Mouse (Mus musculus): Measurements from ENCODE around the gene BC107364.
"Not testable (repeated sequence)": the region's sequence is repeated elsewhere in the genome, so short reads cannot be mapped to it uniquely, and the experiment has no call there.

Gene BC107364

DNA sequence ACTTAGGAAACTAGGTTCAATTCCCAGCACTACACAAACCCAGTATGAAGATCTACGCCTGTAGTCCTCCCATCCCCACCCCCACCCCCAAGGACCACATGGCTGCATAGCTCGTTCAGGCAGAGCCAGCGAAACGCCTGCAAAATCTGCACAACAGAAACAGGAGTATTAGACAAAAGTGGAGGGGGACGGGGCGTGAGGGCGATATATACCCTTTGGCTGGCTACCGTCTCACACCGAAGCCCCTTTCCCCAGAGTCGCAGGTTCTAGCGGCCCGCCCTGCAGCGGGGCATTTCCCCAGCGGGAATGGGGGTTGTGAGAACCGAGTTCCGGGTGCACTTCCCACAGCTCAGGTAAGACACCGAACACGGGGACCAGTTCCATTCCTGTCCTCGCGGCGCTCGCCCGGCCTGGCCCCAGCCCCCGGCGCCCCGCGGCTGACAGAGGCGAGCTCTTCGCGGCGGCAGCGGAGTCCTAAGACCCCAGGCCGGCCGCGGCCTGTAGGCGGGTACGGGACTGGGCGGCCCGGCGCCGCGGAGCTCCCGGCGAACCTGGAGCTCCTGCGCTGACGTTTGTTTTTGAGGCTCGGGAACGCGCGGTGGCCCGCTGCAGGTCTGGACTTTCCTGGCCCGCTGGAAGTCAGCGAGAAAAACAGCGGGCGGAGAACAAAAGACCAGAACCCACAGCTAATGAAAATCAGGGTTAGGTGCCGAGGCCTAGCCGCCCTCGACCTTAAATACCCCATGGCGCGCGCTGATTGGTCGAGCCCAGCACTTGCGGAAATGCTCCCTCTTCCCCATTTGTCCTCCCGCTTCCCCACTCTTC lies 37.8 kb downstream of the BC107364 start:
- peak; percentile 74 to 87 for DNase-seq (ENCODE audit: low spot score in 2 of 2)

DNA sequence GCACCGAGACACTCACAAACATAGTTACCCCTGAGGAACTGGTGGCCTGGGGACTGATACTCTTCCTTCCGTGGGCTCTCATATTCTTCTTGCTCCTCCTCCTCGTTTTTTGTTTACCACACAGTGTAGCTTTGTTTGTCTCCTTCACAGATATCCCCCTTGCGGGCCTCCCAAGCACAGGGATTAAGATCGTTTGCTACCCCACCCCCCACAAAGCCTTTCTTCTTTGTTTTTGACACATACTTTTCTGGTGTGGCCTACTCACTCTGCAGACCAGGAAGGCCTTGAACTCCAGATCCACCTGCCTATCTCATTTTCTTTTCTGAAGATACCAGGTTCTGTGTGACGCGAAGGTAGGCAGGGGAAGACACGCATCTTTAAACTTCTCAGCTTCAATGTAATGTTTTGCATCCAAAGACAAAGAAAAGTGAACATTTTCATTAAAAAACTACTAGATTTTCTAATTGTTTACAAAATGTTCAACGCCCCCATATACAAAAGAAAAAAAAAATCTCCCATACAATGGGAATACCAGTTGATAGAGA lies 38.5 kb downstream of the BC107364 start:
- DNase-seq (ENCODE audit: low spot score in 2 of 2): no peak

DNA sequence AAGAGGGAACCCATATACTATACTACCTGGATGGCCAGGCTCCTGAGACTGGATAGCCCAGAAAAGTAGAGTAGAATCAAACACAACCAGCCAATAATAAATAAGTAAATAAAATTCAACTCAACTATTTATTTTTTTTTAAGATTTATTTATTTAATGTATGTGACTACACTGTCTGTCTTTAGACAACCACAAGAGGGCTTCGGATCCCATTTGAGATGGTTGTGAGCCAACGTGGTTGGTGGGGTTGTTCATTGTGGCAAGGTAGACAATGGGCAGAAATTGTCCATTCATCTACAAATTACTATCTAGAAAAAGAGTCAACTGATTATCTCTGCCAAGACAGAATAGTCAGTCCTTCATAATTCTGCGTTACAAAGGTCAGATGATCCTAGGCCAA lies 40.3 kb downstream of the BC107364 start:
- DNase-seq (ENCODE audit: low spot score in 2 of 2): no peak

DNA sequence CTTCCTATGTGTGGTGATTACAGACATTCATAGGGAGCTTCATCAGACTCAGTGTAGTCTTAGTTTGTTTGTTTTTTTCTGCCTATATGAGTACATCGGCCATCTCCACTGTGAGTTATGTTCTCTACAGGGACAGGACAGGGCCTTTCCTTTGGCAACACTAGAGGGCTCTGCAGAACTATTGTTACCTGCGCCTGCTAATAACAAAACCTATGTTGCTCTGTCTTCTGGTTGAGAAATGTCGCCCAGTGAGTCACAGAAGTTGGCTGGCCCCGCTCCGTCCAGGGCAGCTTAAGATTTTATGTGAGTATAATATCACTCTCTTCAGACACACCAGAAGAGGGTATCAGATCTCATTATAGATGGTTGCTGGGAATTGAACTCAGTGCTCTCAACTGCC lies 41.1 kb downstream of the BC107364 start:
- no peak for DNase-seq (ENCODE audit: low spot score in 2 of 2)

DNA sequence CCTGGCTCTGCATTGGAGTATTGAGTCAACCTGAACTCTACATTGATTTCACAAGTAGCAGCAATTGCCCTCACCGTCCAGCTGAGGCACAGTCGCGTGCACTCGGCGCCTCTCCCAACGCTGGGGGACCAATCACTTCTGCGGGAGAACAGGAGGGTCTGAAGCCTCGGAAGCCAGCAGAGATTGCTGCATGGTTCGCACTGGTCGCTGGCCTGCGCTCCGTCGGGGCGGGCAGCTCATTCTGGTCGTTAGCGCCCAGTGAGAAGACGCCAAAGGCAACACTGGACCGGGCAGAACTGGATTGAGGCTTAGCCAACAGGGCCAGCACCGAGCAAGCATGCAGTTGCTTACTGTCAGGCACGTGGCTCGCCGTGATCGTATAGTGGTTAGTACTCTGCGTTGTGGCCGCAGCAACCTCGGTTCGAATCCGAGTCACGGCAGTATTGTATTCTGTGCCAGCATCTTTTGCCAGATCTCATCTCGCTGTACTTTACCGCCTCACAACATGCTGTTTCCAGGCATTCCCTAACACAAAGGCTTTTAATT lies 42.3 kb downstream of the BC107364 start:
- no peak for DNase-seq (ENCODE audit: low spot score in 2 of 2)

DNA sequence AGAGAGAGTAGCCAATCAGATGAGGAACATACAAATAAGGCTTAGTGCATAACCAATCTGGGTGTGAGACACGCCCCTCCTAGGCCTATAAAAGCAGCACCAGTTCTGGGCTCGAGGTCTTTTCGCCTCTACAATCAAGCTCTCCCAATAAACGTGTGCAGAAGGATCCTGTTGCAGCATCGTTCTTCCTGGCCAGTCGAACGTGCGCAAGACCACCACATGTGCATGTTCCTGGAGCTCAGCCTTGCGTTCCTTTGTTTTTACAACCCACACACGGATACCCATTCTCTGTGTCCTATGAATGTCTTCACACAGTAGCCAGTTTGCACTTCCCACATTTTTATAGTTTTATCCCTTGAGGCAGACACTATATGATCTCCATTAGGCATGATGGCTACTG lies 44.0 kb downstream of the BC107364 start:
- not testable (repeated sequence) for DNase-seq (ENCODE audit: low spot score in 2 of 2)

DNA sequence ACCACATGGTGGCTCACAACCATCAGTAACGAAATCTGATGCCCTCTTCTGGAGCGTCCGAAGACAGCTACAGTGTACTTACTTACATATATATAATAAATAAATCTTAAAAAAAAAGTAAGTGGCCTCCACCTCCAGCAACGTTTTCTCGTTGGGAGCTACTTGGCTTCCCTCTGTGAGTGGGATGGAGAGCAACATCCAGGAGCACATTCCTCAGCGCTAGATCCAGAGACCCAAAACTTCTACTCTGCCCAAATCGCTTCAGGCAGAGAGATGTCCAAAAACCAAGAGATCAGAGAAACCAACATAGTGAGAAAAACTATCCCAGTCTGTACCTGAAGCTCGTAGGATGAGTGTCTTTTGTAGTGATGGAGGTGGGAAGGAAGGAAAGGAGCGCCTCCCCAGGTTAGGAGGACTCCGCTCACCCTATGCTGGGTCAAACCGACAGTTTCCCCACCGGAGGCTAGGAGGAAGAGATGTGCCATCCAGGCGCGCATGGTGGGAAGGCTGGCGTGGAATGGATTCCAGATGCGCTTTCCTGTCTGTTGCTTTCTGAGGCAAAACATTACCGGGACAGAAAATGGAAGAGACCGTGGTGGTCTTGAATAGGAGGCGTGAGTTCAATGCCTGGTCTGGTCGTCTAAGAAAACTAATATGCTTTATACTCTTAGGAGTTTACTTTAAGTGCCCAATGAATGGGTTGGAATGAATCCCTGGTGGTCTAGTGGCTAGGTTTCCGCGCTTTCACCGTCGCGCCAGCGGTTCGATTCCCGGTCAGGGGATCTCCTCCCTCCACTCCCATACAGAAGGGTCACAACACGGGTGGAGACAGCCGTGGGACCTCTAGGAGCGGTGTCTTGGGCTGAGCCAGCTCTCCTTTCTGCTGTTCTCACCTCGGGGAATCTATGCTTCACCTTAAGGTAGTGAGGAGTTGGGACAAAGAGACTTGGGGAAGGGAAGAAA lies 46.3 kb downstream of the BC107364 start:
- no peak for DNase-seq (ENCODE audit: low spot score in 2 of 2)

DNA sequence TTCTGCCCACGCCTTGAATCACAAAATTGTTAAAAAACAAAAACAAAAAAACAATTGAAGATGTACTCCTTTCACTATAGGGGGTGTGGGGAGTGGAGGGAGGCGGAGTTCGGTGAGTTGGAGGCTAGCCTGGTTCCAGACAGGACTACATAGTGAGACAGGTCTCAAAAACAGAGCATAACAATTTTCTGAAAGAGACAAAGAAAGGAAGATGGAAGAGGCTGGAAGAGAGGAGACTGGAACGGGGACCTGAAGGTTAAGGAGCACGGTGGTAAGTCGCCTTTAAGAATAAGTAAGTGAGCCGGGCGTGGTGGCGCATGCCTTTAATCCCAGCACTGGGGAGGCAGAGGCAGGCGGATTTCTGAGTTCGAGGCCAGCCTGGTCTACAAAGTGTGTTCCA lies 47.1 kb downstream of the BC107364 start:
- no peak for DNase-seq (ENCODE audit: low spot score in 2 of 2)

DNA sequence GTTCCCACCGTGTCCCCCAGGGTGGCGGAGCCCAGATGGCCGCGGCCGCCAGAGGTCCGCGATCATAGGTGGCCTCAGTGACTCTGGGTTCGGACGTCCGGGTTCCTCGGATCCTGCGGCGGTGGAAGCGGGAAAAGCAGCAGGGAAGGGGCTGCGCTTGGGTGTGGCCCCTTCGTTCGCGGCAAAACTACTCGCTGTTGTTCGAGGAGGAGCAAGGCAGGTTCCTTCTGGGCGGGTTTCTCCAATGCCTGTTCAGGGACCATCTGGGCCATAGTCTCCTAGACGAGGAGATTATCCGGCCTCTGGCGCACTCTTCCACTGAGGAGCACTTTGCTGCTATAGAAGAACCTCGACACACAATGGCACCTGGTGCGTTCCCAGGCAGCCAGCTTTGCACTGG lies 47.7 kb downstream of the BC107364 start:
- DNase-seq (ENCODE audit: low spot score in 2 of 2): no peak

DNA sequence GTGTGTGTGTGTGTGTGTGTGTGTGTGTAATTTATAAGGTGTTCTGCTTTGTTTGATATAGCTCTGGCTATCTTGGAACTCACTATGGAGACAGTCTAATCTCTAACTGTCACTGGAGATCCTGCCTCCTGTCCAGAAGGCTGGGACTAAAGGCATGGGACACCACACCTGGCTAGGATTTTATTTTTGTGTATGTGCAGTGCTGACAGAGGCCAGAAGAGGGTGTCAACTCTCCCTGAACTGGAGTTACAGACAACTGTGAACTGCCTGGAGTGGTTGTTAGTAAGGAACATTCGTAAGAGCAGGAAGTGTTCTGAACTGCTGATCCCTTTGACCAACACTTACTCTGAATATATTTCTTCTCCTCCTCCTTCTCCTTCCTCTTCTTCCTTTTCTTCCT lies 49.1 kb downstream of the BC107364 start:
- peak in 1 of 2 experiments; percentile 10 for DNase-seq (ENCODE audit: low spot score in 2 of 2)

DNA sequence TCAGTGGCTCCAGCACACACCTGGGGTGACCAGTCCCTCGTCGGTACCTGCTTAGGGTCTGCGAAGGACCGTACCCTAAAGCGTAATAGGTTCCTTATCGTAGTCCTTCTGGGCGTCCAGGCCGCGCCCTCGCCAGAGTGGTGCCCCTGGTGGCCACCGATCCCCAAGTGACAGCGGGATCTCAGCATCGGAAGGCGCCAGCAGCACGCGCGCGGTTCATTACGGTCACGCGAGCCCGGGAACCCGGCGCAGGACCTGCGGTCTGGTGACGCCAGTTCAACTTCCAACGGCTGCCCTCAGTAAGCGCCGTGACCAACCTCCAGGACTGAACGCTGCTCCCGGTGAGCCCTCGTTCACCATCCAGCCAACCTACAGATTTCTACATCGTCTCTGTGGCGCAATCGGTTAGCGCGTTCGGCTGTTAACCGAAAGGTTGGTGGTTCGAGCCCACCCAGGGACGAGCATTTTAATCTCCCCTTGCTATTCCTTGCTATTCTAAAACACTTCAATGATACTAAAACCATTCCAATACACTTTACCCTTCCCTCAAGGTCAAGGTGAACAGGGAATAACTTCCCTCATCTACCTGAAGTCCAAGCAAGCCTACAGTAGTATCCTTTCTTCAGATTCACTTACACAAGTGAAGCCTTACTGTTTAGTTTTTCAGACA lies 50.1 kb downstream of the BC107364 start:
- DNase-seq (ENCODE audit: low spot score in 2 of 2): peak in 1 of 2 experiments; percentile 13

DNA sequence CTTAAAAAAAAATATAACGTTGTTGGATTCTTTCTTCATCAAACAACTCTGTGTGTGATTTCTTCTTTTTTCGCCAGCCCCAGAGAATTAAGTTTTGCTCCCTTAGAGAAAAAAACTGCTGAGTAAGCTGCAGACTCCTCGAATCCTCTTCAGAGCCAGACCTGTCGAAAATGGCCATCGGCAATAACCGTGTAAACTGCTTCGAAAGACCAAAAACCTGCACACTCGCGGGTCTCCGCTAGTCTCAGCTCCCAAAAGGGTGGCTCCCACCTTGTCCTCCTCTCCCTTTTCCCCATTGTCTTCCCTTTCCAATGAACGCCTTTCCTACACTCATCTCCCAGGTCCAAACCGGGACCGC lies 50.7 kb downstream of the BC107364 start:
- no peak for DNase-seq (ENCODE audit: low spot score in 2 of 2)

DNA sequence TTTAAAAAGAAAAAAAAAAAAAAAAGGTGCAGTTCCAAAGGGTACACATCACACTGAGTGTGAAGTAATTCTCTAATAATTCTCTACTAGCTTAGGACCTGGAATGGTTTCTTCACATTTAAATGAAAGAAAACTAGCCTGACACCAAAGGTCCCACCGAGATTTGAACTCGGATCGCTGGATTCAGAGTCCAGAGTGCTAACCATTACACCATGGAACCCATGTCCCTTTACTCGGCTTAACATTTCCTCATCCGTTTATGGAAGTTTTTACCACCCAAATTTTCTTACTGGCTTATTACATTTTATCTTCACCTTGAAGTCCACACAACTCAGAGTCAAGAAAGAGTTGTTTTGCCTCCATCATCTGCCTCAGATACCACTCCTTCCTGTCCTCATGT lies 53.2 kb downstream of the BC107364 start:
- no peak for DNase-seq (ENCODE audit: low spot score in 2 of 2)

DNA sequence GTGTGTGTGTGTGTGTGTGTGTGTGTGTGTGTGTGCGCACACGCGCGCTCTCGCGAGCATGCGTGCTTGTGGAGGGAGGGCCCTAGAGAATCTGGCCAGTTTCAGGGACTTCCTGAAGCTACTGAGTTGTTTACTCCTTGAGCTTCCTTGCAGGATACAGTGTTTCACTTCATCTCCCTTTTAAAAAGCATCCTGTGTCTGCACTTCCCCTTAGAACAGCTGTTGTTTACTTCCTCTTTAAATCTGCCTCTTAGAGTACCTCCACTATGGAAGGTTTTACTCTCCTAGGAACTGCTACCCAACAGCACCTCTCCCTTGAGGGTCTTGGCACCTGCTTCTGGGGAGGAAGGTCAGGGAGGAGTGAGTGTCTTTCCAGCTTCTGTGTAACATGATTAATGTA lies 55.2 kb downstream of the BC107364 start:
- DNase-seq (ENCODE audit: low spot score in 2 of 2): no peak

DNA sequence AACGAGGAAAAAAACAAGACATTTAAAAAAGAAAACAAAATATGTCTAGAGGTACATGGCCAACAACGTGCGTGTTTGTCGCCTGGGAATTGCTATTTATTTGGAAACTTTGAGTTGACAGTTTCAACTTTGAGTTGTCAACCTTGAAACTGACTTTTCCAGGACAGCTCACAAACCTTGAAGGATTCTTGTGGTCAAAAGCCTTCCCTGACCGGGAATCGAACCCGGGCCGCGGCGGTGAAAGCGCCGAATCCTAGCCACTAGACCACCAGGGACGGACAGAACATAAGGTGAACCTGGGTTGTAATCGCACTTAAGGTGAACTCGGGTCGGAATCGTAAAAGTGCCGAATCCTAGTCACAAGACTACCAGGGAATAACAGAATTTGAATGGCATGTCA lies 64.9 kb downstream of the BC107364 start:
- not testable (repeated sequence) for DNase-seq (ENCODE audit: low spot score in 2 of 2)

All from thymus, postnatal 10 days (tissue).